Mouse (Mus musculus) forebrain, embryonic 10.5 days (tissue): ENCODE data around the gene Yipf4. TPM values are rescaled to one million over a fixed set of nuclear protein-coding genes. Genes with fewer than 3 reads are reported as not detected.

ENCODE experiments used
- DNase-seq: peaks from one replicate; pipeline ENCODE4 v3.0.0-alpha.2; 2017; ENCODE audit warnings: low spot score; ENCODE audit errors: extremely low spot score
- H3K27ac ChIP-seq: fragments of 300-500 bp; sonication (generic); 2 replicates; pipeline ENCODE4 v1.5.1; 2016; ENCODE audit warnings: mild to moderate bottlenecking
- H3K27me3 ChIP-seq: fragments of 300-500 bp; sonication (generic); 2 replicates; pipeline ENCODE4 v1.6.1; 2016; ENCODE audit warnings: mild to moderate bottlenecking; ENCODE audit not compliant: poor library complexity, severe bottlenecking
- H3K36me3 ChIP-seq: fragments of 300-500 bp; sonication (generic); replicated peaks from 2 replicates; pipeline ENCODE4 v1.6.1; 2016; ENCODE audit warnings: mild to moderate bottlenecking, moderate library complexity
- H3K4me1 ChIP-seq: fragments of 300-500 bp; sonication (generic); 2 replicates; pipeline ENCODE4 v1.6.1; 2016
- H3K4me3 ChIP-seq: fragments of 300-500 bp; sonication (generic); 2 replicates; pipeline ENCODE4 v1.5.1; 2016; ENCODE audit warnings: mild to moderate bottlenecking, moderate library complexity
- H3K9me3 ChIP-seq: fragments of 300-500 bp; sonication (generic); 2 replicates; pipeline ENCODE4 v1.6.1; 2016; ENCODE audit warnings: mild to moderate bottlenecking, moderate library complexity
- WGBS: fragments of 180-500 bp; shearing (Covaris S2); methylation state at CpG from one replicate; pipeline ENCODE4 v1.1.7; 2016; 5-methylcytosine and 5-hydroxymethylcytosine counted together
- polyA plus RNA-seq: library from polyadenylated mRNA; unstranded; fragments of >200 nt; fragmentation: Nextera tagmentation; extraction: Ambion mirVana; gene quantifications from 2 replicates; pipeline ENCODE4 v1.2.1, GENCODE M21; 2016

Gene Yipf4
- polyA plus RNA-seq, 1 experiment from 2014 or later, result 27.0 TPM

DNA sequence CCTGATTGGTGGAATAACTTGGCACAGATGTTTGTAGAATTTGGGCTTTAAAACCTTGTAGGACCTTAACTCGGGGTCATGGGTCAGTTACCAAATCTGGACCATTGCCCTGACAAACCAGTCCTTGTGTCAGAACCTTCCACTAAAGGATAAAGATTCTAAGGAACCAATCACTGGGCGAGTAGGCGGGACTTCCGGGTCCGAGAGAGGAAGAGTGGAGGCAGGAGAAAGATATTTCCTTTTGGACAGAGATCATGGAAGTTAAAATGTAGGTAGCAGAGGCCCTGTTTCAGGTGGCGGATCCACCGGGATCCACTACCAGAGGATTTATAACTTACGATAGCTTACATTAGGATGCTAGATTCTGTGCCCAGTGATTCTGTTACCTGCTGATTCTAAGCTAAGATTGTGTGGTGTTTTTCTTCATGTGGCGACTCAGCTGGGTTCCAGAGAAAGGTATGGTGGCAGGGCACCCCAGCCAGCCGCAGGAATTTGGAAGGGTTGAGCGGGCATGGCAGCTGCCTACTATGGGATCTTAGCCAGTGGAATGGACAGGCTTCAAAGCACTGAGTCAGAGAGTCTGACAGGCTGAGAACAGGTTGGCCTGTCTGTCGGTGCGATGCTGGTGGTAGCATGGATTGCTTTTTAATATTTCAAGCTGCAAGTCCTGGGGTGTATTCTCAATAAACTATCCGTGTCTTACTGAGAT lies 8.8 kb upstream of the Yipf4 start:
- WGBS, result 89% methylated on average over 14 of the region's 14 CpGs
- no peak for DNase-seq

DNA sequence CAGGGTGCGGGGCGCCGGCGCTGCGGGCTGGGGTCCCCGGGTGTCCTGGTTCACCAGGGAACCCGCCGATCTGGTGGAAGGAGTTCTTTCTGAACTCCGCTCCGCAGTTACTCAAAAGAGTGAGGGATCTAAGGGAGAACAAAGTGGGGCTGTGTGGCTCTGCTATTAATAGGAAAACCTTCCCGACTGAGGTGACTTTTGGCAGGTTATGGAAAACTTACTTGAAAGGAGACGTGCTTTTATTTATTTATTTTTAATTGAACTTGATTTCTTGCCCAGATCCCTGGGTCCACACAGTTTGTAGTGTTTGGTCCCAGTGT lies 568 bp downstream of the Yipf4 start:
- H3K36me3 ChIP-seq, result peaks cover 28% of the 10 kb centered on the region
- under 1% methylated on average over 12 of the region's 12 CpGs for WGBS
- peak overlapping the region; percentile 87 for H3K27ac ChIP-seq
- H3K9me3 ChIP-seq, result no peaks in the 10 kb centered on the region
- H3K4me3 ChIP-seq, result peak overlapping the region; percentile 100
- peaks cover 11% of the 10 kb centered on the region for H3K4me1 ChIP-seq
- no peak for DNase-seq
- H3K27me3 ChIP-seq, result no peaks in the 10 kb centered on the region

More for the DNA sequence above, 8.8 kb upstream of the Yipf4 start:
- Histone ChIP-seq H3K4me1 (0 out of 2 replicates have a peak, but pooled peaks cover 2% of the 10 kb centered on the region), H3K27me3 (no peaks in the 10 kb centered on the region), H3K9me3 (no peaks in the 10 kb centered on the region), H3K27ac (no peak overlapping the region), H3K36me3 (no peaks in the 10 kb centered on the region), H3K4me3 (no peak overlapping the region)

DNA sequence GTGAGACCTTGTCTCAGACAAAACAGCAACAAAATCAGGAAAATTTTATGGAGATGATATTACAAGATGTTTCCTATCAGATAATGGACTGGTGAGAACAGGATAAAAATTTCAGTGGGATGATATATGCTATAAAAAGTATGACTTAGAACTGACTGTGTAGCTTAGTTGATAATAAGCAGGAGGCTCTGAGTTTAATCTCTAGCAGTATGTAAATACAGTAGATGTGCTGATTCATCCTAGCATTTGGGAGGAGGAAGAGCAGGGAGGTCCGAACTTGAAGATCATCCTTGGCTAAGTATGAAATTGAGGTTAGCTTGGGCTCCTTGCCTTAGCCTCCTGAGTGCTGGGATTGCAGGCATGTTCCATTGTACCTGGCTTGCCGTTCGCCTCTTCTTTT lies 2.3 kb downstream of the Yipf4 start:
- Histone ChIP-seq H3K9me3 (no peaks in the 10 kb centered on the region), H3K36me3 (peaks cover 42% of the 10 kb centered on the region), H3K27ac (no peak overlapping the region), H3K4me1 (peaks cover 11% of the 10 kb centered on the region), H3K27me3 (no peaks in the 10 kb centered on the region), H3K4me3 (no peak overlapping the region)
- DNase-seq, result no peak
- WGBS, result 96% methylated on average over 3 of the region's 3 CpGs

DNA sequence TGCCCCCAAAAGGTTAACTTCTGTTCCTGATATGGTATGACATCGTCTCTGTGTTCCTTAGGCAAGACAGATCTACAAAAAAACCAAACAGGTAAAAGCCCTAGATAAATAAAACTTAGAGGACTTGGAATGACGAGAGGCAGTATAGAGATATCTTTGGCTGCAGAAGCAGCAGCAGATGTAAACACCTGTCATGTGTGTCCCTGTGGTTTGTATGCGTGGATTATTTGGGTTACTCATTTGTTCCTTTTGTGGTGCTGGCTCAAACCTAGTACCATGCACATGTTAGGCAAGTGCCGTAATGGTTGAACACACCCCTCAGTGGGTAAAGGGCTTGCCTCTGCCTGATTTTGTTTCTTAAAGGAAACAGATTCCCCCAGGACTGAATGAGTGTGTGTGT lies 10.9 kb downstream of the Yipf4 start:
- no peak overlapping the region for H3K4me3 ChIP-seq
- no peaks in the 10 kb centered on the region for H3K4me1 ChIP-seq
- H3K9me3 ChIP-seq, result no peaks in the 10 kb centered on the region
- no peak for DNase-seq
- no peak overlapping the region for H3K27ac ChIP-seq
- 96% methylated on average over 4 of the region's 4 CpGs for WGBS
- no peaks in the 10 kb centered on the region for H3K27me3 ChIP-seq
- peaks cover 50% of the 10 kb centered on the region for H3K36me3 ChIP-seq

DNA sequence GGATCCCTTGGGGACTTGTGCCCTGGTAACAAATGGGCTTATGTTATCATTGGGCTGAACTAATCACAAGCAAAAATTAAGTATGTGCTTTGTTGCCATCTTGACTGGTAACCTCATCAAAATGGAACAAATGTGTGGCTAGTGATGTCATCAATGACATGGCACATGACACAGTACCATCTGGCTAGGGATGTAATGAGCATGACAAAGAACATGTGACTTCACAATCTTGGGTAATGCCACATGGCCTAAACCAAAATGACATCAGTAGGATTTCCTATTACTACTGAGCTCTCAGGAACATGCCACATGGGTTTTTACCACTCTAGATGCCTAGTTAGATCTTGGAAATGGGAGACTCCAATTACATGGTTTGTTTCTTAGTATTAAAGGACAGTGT lies 11.8 kb downstream of the Yipf4 start:
- H3K36me3 ChIP-seq, result peaks cover 42% of the 10 kb centered on the region
- H3K9me3 ChIP-seq, result no peaks in the 10 kb centered on the region
- H3K4me1 ChIP-seq, result no peaks in the 10 kb centered on the region
- no peak overlapping the region for H3K4me3 ChIP-seq
- no peak for DNase-seq
- no peak overlapping the region for H3K27ac ChIP-seq
- H3K27me3 ChIP-seq, result no peaks in the 10 kb centered on the region

DNA sequence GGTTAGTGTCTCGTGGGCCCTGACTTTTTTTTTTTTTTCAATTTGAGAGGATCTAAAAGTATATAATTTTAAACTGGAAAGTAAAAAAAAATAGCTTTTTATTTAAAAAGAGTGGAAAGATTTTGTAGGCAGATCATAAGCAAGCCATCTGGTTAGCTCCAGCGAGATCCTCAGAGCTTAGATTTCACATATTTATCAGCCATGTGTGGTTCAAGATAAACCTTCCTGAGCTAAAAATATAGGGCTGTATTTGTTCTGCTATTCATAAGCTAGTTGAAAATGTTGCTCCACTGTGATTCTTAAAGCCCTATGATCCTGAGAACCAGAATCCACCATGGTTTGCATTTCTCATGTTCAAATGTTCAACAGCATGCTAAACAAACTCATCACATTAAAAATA lies 18.6 kb downstream of the Yipf4 start:
- no peaks in the 10 kb centered on the region for H3K36me3 ChIP-seq
- no peak overlapping the region for H3K4me3 ChIP-seq
- H3K9me3 ChIP-seq, result no peaks in the 10 kb centered on the region
- no peak for DNase-seq
- WGBS, result 86% methylated on average over 2 of the region's 2 CpGs
- H3K27me3 ChIP-seq, result no peaks in the 10 kb centered on the region
- no peaks in the 10 kb centered on the region for H3K4me1 ChIP-seq
- H3K27ac ChIP-seq, result no peak overlapping the region

DNA sequence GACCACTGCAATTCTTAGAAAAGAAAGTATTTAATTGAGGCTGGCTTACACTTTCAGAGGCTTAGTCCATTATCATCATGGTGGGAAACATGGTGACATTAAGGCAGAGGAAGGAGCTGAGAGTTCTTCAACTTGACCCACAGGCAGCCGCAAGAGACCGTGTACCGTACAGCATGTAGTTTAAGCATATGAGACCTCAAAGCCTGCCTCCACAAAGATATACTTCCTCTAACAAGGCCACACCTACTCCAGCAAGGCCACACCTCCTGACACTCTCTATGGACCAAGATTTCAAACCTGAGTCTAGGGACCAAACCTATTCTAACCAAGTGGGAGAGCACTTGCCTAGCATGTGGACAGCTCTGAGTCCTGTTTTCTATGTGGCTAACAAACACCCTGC lies 19.3 kb downstream of the Yipf4 start:
- Histone ChIP-seq H3K27ac (no peak overlapping the region), H3K4me3 (no peak overlapping the region), H3K4me1 (no peaks in the 10 kb centered on the region), H3K36me3 (no peaks in the 10 kb centered on the region), H3K9me3 (no peaks in the 10 kb centered on the region), H3K27me3 (no peaks in the 10 kb centered on the region)
- no peak for DNase-seq
- 93% methylated on average over 3 of the region's 3 CpGs for WGBS

DNA sequence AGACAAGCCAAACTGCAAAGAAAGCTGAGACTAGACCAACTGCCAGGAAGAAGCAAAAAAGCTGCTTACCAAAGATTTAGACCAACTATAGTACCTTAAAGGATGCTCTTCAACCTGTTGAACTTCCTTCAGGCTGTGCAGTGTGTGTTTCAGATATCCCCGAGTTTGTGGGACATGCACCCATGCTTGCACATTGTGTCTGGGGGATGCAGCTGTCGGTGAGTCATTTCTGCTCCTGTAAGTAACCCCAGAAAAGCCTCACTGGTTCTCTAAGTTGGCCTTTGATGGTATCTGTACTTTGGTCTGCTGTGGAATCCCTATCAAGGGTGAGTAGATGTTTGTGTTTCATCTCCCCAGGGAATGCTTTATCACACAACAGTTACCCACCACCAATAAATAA lies 23.0 kb downstream of the Yipf4 start:
- DNase-seq, result no peak
- Histone ChIP-seq H3K27me3 (no peaks in the 10 kb centered on the region), H3K27ac (no peak overlapping the region), H3K4me1 (no peaks in the 10 kb centered on the region), H3K36me3 (no peaks in the 10 kb centered on the region), H3K4me3 (no peak overlapping the region), H3K9me3 (no peaks in the 10 kb centered on the region)
- WGBS, result 87% methylated on average over 2 of the region's 2 CpGs

DNA sequence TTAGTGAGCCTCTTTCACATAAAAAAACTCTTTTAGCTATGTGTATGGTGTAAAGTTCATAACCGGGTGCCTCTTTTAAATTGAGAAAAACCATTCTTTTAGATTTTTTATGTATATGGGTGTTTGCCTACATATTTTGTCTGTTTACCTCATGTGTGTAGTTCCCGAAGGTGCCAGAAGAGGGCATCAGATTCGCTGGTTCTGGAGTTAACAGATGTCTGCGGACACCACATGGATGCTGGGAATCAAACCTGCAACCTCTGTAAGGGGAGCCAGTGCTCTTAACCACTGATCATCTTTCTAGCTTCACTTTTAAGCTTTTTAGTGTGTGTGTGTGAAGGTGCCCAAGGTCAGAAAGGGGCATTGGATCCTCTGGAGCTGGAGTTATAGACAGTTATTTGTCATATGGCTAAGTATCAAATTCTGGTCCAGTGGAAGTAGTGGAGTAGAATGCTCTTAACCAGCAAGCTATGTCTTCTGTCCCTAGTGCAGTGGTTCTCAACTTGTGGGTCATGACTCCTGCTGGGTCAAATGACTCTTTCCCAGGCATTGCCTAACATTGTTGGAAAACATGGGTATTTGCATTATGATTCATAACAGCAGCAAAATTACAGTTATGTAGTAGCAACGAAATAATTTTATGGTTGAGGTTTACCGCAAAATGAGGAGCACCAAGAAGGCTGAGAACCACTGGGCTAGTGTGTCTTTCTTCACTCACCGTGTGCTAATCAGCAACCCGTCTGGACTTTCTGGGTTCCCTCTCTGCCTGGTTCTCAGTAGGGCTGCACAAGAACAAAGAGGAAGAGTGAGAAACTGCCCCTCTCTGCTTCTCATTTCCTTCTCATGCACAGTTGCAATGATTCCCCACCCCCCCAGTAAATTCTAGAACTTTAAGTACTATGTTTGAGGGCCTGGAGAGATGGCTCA lies 33.8 kb downstream of the Yipf4 start:
- H3K9me3 ChIP-seq, result 0 out of 2 replicates have a peak, but pooled peaks cover 2% of the 10 kb centered on the region
- no peak for DNase-seq
- no peaks in the 10 kb centered on the region for H3K27me3 ChIP-seq
- peaks cover 12% of the 10 kb centered on the region for H3K4me1 ChIP-seq
- no peak overlapping the region for H3K4me3 ChIP-seq
- no peak overlapping the region for H3K27ac ChIP-seq
- 86% methylated on average over 8 of the region's 8 CpGs for WGBS
- H3K36me3 ChIP-seq, result no peaks in the 10 kb centered on the region

DNA sequence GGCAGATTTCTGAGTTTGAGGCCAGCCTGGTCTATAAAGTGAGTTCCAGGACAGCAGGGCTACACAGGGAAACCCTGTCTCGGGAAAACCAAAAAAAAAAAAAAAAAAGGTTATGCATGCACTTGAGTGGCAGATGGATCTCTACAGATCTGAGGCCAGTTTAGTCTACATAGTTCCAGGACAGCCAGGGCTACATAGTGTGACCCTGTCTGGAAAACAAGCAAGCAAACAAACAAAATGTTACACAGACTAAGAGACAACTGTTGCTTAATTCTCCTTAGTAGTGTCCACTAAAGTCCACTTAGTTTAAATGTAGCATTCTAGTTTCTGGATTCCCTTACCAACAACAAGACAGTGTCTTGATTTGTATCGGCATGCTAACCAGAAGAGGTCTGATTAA lies 36.8 kb downstream of the Yipf4 start:
- Histone ChIP-seq H3K4me3 (no peak overlapping the region), H3K36me3 (no peaks in the 10 kb centered on the region), H3K27ac (no peak overlapping the region), H3K9me3 (0 out of 2 replicates have a peak, but pooled peaks cover 2% of the 10 kb centered on the region), H3K4me1 (peaks cover 28% of the 10 kb centered on the region), H3K27me3 (no peaks in the 10 kb centered on the region)
- no peak for DNase-seq
- WGBS, result 95% methylated on average over 2 of the region's 2 CpGs

DNA sequence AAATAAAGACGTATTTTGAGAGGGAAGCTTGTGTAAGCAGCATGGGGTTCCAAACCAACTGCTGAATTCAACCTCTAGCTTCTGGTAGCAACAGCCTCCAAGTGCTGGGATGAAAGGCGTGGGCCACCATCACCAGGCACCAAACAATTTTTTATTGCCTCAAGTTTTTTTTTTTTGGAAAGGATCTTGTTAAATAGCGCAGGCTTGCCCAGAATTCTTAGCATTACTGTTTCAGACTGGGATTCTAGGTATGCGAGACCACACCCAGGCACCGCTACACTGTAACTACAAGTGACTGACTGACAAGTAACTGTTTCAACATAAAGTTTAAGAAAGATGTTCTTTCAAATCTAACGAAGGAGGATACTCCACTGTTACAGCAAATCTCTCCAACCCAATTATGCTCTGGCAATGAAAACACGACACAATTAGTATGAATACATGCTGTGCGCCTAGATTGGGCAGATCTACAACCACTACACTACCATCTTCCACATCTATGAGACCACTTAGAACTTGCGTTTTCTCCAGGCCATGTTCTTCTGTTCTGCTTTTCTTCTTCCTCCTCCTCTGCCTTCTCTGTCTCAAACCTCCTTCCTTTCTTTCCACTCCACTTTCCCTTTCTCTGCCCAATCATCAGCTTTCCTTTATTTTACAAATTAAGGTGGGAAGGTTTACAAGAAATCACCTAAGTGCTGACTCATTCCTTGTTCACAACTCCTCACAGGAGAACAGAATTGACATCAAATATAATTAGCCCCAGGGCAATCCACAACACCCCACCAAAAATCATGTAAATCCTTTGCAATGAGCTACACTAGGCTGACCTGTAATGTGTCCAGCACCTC lies 37.7 kb downstream of the Yipf4 start:
- no peak for DNase-seq
- WGBS, result 91% methylated on average over 9 of the region's 9 CpGs
- H3K9me3 ChIP-seq, result 0 out of 2 replicates have a peak, but pooled peaks cover 2% of the 10 kb centered on the region

DNA sequence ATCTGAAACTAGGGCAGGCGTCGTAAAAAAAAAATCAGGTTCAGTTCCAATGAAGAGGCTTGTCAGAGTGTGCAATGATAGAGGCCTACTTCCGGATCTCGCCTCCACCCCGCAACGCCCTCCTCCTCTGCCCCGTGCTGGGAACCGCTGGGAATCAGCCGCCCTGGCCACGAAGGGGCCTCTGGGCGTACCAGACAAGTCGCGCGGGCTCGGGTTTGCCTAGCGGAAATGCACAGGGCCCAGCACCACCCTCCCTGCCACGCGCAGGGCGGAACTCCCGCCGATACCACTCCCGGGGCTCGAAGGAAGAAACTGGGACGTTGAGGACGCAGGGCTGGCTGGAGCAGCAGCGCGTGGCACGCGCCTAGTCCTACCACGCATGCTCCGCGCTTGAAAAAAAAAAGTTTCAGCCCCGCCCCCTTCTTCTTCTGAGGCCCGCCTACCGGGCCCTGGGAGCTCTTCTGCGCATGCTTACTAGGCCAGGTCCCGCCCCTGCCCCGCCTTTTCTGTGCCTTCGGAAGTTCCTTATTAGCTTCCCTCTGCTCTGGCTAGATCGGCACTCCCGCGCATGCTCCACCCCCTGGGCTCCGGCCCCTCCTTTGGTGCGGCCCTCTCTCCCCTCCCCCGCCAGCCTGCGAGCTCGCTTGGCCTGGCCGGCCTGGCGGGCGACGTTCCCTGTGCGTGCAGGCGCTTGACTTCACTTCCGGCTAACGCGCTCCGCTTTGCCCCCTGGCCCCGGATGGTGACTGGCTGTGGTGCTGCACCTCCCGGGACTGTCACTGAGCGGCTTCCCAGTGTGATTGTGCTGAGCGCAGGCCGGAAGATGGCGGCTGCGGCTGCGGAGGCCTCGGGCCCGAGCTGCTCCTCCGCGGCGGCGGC lies 38.7 kb downstream of the Yipf4 start, which contains the start of gene Birc6:
Gene Birc6, plus strand, starts transcription at position 567 of the 879 bp plus-strand sequence.
- peak; percentile 100 for DNase-seq
- H3K27ac ChIP-seq, result peak within 1 kb of the TSS; percentile 98
- H3K27me3 ChIP-seq, result no peaks in the 10 kb centered on the region
- H3K4me1 ChIP-seq, result peaks cover 28% of the 10 kb centered on the region
- H3K4me3 ChIP-seq, result peak within 1 kb of the TSS; percentile 98
- no peaks in the 10 kb centered on the region for H3K9me3 ChIP-seq
- WGBS, result under 1% methylated on average over 71 of the region's 71 CpGs
- H3K36me3 ChIP-seq, result 0 out of 2 replicates have a peak, but pooled peaks cover 2% of the 10 kb centered on the region

More for the DNA sequence above, 37.7 kb downstream of the Yipf4 start:
- H3K27me3 ChIP-seq, result no peaks in the 10 kb centered on the region
- H3K27ac ChIP-seq, result peak overlapping the region; percentile 98
- peaks cover 28% of the 10 kb centered on the region for H3K4me1 ChIP-seq
- H3K4me3 ChIP-seq, result peak overlapping the region; percentile 98
- no peaks in the 10 kb centered on the region for H3K36me3 ChIP-seq
